Mouse (Mus musculus) CH12F3 (cell line): ENCODE results near the gene Hinfp.
"Not testable (repeated sequence)": the region's sequence is repeated elsewhere in the genome, so short reads cannot be mapped to it uniquely, and the experiment has no call there.

ENCODE experiments used
- in situ Hi-C: fragments of 300-500 bp; cut with MboI; formaldehyde crosslinking; loops from 2 replicates; pipeline ENCODE4 v1.14.3; 2020; ENCODE audit warnings: low sequenced_read_pairs

Hinfp gene

DNA sequence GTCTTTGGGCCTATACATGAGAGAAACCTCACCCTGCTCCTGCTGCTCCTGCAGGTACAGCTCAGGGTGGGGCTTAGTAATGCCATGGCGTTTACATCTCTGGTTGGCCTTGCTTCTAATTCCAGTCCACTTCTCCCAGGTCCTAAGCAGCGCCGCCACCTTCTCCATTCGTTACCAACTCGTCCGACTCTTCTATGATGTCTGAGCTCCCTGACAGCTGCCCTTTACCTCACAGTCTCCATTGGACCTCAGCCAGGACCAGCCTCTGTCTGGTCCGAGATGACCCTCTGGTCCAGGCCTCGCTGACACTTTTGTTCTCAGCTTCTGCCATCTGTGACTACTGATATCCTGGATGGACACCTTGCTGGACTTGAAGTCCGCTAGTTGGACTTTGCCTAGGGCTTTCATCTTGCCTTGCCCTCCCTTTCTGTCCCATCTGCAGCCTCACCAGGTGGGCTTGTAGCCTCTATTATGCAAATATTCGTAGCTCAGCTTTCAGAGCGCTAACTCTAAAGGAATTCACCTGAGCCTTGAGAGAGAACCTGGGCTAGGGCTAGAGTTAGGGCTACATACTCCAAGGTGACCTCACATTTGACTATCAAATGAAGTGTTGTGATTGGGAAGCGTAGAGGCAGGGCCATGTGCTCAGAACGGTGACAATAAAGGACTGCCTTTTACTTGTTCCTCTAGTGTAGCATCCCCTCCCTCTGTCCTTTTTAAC is 27.6 kb upstream of the Hinfp start:
- in situ Hi-C loops, result no loop called here

DNA sequence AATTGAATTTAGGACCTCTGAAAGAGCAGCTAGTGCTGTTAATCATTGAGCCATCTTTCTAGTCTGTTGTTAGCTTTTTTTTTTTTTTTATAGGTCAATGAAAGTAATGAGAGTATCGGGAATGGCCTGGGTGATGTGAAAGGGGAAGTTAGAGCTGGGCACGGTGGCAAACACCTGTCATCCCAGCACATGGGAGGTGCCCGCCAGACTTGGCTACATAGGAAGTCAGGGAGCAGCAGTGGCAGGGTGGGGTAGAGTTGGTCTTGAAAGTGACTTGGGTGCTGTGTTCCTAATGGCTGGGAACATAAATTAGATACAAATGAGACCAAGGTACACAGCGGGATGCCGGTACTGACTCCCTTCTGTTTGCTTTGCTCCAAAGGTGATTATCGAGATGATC is 25.3 kb upstream of the Hinfp start:
- in situ Hi-C loops, result no loop called here

DNA sequence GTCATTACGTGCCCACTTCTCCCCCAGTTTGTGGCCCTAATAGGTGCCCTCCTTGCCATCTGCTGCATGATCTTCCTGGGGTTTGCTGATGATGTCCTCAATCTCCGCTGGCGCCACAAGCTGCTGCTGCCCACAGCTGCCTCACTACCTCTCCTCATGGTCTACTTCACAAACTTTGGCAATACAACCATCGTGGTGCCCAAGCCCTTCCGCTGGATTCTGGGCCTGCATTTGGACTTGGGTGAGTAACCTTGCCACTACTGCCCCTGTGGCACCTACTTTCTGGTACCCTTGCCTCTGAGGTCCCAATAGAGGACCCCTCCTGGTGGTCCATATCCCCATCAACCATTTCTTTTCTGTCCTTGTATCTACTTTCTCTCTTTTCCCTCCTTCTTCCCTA is 22.5 kb upstream of the Hinfp start:
- in situ Hi-C loops, result no loop called here

DNA sequence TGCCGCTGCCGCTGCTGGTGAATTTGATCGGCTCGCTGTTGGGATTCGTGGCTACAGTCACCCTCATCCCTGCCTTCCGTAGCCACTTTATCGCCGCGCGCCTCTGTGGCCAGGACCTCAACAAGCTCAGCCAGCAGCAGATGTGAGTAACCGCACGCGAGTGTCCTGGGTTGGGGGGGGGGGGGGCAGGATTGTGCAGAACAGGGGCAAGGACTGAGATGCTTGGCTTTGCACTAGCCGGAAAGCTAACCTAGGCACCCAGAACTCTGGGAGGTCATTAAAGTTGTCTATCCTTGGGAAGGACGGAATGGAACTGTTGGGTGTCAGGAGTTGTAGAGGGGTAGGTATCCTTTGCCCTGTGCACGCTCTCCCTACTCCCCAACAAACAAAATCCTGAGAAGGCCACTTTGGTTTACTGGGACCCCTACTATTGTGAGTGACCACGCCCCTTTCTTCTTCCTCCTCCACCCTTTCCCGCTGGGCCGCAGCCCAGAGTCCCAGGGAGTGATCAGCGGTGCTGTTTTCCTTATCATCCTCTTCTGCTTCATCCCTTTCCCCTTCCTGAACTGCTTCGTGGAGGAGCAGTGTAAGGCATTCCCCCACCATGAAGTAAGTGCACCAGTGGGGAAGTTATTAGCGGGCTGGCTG is 21.7 kb upstream of the Hinfp start:
- in situ Hi-C loops, result no loop called here

DNA sequence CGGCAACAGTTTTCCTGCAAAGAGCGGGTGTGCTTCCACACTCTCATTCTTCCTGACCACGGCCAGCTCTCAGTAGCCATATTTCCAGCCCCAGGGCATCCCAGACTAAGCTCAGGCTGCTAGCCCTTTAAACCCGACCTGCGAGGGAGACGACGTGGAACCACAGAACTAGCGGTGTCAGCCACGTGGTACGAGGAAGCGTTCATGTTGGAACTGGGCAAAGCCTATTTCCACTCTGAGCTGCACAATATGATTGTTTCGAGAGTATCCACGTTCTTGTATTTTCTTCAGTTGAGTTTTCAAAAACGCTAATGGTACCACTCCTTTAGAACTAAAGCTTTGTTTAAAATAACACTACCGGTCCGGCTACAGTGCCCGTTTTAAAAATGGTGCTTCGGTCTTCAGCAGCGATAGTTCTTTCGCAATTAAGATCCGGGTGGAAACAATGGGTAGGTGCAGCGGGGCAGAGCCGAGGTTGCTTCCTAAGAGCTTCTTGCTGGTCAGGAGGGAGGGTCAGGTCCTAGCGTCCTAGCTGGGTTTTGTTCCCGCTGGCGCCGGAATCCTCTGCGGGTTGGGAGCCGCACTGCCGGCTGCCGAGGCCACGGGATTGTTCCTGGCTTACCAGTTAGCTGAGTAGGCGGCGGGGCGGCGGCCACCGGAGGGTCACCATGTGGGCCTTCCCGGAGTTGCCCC is 21.0 kb upstream of the Hinfp start:
- in situ Hi-C loops, result no loop called here

DNA sequence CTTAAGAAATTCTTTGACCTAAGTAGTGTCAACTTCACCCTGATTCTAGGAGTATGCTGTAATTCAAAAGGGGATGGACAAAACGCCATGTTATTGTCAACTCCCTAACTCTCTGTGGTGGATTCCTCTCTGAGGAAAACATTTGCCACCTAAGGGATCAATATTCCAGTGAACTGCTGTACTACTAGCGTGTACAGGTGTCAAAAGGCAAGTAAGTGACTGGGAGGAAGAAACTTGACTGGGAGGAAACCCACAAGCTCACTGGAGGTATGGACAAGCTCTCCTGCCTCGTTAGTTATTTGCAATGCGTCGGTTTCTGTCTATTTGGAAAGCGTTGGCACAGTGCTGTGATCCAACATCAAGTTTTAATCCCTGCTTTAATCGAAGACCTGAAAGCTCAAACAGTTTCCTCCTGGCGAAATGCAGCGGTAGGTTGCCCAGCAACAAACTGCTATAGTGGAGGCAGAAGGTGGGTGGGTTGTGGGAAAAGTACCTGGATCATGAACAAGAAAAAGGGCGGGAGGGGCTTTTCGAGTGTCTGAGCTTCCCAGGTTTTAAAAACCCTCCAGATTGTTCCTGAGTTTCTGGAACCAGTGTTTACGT is 20.4 kb upstream of the Hinfp start, which contains the start of gene Dpagt1:
TSS of gene Dpagt1 (plus strand) at position 252 of the 603 bp plus-strand sequence.
- in situ Hi-C loops, result no loop called here

DNA sequence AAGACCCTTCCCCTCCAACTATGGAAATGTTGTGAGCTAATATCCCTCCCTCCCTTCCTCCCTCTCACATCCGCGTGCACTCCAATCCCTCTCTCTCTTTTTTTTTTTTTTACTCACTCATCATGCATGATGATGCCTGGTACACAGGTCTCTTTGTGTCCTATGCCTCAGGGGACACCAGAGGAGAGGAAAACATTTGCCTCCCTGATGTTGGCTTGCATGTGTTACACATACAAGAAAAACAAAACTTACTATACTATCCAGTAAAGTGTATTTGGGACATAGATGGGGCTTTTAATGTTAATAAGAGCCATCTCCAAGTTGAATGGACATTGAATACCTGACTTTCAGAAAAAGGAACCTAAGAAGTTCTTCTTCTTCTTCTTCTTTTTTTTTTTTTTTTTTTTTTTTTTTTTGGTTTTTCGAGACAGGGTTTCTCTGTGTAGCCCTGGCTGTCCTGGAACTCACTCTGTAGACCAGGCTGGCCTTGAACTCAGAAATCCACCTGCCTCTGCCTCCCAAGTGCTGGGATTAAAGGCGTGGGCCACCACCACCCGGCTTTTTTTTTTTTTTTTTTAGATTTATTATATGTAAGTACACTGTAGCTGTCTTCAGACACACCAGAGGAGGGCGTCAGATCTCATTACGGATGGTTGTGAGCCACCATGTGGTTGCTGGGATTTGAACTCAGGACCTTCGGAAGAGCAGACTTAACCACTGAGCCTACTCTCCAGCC is 19.7 kb upstream of the Hinfp start:
- in situ Hi-C loops, result not testable (repeated sequence)

DNA sequence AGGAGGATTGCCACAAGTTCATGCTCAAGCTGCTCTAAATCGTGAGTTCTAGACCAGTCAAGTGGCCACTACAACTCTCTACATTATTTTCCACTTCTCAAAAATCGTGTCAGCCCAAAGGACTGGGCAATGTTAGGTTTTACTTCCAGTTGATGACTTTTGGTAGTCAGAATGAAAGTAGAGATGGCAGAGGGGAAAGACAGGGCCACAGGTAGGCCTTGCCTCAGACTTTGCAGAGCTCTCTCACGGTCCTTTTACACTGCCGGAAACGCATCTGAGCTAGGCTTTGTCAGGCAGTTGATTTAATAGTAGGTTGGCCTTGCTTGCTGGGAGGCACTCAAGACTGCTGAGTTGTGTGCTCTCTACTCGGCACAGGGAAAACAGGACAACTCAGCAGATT is 18.7 kb upstream of the Hinfp start:
- in situ Hi-C loops, result no loop called here

DNA sequence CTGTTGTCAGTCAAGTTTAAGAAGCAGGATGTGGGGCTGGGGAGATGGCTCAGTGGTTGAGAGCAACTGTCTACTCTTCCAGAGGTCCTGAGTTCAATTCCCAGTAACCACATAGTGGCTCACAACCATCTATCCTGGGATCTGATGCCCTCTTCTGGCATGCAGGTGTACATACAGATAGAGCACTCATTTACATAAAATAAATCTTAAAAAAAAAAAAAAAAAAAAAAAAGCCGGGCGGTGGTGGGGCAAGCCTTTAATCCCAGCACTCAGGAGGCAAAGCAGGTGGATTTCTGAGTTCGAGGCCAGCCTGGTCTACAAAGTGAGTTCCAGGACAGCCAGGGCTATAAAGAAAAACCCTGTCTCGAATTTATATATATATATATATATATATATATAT is 18.2 kb upstream of the Hinfp start:
- in situ Hi-C loops, result not testable (repeated sequence)

DNA sequence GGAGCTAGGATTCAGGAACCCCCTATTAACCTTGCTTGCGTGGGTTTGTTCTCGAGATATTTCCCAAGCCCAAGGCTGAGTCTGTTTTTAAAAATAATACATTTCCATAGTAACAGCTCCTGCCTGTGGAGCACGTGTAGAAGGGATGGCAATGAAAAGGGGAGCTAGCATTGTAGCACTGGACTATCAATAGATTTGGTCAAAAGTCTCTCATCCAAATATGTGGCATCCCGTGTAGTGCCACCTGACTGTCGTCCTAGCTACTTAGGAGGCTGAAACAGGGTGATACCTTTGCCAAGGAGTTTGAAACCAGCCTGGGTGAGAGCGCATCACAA is 15.3 kb upstream of the Hinfp start:
- in situ Hi-C loops, result no loop called here

DNA sequence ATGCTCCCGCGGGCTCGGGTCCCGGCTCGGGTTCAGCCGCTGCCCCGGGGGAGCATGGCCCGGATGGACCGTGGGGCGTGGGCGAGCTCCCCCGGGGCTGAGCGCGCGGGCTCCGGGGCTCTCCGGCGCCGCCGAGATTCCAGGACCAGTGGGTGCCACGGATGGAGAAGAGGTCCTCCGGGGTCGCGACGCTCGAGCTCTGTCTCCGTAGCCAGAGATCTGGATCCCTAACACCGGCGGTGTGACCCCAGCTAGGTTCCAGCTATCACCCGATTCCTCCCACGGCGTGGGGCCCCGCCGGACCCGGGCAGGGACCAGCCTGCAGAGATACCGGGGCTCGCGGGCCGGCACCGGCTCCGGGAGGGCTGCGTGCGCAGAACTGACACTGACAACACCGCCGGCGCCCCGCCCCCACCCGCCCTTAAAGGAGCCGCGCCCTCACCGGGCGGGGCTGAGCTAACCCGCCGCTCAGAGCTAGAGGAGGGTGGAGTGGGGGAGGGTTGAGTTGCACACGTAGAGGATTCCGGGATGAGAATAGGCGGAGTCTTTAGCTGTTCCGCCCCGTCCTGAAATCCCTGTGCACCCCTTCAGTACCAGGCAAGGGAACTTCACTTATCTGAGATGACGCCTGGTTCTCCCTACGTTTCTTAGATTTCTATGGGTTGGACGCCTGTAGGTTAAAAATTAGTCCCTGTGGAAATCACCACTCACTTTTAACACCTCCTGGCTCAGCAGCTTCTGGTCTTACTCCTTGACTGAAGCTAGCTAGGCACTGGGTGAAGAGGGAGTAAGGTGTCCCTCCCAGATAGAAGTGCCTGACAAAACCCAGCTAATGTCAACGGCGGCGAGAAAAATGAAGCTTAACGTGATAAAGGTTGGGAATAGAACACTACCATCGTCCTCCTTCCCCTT is 14.7 kb upstream of the Hinfp start, which contains the start of gene C2cd2l:
TSS of gene C2cd2l (minus strand) at position 399 of the 912 bp plus-strand sequence.
- in situ Hi-C loops, result no loop called here

DNA sequence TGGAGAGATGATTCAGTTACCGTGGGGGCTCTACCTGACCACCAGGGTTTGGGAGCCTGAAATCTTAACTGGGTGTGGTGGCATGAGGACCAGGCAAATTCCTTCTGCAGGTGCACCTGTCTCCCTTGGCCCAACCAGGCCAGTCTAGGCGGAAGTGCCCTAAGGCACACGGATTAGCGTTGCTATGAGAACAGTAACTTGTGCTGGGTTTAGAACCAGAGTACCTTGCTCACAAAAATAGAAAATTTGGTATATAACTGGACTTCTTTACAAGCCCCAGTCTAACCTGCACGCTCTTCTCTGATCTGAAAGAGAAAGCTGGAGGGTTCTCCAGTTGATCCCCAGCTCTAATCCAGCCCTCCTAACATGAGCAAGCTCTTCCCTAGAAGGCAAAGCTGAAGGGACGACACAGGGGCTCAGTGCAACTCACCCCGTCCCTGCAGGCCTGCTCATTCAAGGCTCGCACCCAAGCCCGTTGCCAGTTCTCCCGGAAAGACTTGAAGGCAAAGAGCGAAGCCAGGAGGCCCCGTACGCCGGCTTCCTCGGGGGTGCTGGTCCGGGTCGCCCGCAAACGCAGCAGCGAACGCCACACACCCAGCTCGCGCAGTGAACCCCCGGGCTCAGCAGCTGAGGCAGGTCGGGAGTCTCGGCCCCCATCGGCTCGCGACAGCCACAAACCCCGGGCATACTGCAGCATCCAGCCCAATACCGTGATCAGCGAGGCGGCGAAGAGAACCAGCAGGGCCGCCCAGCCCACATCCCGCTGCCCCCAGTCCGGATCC is 13.8 kb upstream of the Hinfp start:
- in situ Hi-C loops, result no loop called here

DNA sequence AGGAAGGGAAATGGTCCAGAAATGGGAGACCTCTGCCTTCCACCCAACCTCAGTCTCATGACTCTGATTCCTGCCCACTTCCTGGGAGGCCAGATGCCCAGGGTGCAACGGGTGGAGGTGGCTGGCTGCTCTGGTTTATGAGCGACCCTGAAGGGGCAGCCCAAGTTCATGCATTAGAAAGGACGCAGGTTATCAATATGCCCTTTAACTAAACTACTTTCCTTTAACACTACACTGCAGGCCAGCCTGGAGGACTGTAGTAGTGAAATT is 13.3 kb upstream of the Hinfp start:
- in situ Hi-C loops, result no loop called here

DNA sequence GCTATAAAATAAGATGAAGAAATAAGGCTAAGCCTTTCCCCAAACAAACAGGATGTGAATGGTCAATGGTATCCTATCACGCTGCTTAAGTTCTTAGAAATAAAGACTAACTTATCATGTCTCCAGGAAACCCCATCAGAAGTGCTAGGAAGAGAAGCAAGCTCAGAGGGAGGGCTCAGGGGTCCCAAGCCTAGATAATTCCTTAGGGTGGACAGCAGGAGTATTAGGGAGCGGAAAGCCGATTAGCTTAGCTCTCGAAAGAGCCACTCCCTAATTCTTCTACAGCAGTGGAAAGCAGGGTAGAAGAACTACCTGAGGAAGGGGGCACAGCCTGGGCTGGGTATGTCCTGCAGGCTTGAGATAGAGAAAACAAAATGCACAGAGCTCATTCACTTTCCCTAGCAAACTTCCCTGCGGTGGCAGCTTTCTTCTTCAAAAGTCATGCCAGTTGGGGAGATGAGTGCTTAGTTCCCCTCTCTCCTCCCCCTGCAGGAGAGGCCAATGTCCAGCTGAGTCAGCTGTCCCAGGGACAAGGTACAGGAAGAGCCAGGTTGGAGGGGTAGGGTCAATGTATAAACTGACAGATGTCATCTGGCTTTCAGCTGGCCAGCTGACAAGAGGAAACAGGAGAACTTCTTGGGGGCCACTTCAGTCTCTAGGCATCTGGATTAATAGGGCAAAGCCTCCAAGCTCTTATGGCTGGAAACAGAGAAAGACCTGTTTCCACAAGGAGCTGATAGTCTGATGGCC is 12.8 kb upstream of the Hinfp start:
- in situ Hi-C loops, result no loop called here

DNA sequence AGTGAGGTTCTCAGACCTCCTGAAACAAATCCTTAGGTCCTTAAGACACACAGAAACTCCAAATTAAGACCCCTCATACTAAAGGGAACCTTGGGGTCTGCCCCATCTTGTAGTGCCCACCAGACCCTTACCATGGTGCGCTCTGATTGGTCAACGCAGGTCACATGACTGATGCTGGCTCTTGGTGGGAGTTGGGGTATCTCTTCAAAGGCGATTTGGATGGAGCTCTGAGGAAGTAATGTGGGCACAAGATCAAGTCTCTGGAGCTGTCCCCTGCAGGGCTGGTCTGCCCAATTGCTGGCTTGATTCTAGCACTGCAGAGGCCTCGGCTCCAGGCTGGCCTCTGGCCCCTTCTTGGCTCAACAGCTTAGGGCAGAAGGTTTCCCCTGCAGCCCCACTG is 12.0 kb upstream of the Hinfp start:
- in situ Hi-C loops, result no loop called here

DNA sequence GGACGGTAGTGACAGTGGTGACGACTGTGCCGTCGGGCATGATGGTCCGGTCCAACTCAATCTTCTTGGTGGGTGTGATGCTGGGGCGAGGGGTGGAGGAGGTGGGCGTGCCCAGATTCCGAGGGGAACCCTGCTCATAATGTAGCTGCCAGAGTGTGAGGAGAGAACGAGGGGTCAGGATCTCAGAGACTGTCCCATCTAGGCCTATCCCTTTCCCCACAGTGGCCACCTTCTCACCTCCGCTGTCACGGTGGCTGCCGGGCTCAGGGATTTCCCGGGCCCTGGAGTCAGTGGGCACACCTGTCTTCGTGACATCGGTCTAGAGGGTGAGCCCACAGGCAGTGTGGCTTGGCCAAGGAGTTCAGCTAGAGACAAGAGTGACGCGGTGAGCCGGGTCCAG is 9.4 kb upstream of the Hinfp start:
- in situ Hi-C loops, result no loop called here

DNA sequence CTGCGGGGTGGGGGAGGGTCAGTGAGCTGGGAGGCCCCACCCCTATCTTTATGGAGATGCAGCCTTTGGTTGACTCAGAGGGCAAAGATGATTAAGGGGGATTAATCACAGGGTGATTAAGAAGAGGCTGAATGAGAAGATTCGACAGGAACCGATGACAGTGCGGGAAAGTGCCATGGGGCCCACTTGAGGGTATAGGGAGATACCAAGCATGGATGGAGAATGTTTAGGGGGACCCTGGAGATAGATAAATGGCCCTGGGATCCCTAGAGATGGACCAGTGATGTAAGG is 8.7 kb upstream of the Hinfp start:
- in situ Hi-C loops, result no loop called here

DNA sequence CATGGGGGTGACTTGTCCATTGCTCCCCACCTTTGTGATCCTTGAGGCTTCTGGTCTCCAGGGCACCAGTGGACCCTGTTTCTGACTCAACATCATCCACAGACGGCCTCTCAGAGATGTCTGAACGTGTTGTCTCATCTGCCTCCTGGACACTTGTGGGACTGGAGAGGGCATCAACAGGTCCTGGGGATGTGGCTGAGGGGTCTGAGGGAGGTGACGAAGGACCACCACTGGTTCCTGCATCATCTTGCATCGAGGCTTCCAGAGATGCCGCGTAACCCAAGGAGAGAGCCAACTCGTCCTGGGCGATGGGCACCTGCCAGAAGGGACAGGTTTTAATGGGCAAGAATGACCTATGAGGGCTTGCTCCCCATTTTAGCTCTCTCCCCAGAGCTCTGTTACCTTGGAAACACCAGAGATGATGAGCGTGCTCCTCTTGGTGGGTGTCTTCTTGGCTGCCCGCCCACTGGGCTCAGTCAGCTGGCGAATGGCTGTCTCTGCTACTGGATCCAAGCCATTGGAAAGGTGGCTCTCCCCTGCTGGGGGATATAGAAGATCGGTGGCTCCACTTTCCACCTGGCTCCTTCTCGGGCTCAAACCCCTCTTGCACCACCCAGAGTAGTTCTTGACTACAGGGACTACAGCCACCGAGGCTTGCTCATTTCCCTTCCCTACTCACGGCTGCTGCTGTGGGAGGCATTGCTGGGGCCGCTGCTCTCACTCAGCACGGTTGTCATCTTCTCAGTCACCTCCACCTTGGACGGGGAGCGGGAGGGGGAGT is 8.2 kb upstream of the Hinfp start:
- in situ Hi-C loops, result no loop called here
